Mouse (Mus musculus) ZHBTc4 (cell line): ENCODE data around the gene Vps26b.

ENCODE experiments used
- DNase-seq: peaks from one replicate; pipeline ENCODE4 v3.0.0-alpha.2; 2011; ENCODE audit warnings: low read depth, low spot score

The Vps26b gene

GRCm38 (mm10) chr9:26993900-26994299 is 36.0 kb downstream of the Vps26b start:
- DNase-seq = no peak

- DNase-seq = no peak
These were observed 36.7 kb downstream of the Vps26b start for GRCm38 (mm10) chr9:26993118-26993517.

GRCm38 (mm10) chr9:26990181-26990580 is 39.7 kb downstream of the Vps26b start:
- DNase-seq = no peak

GRCm38 (mm10) chr9:26985668-26986277 is 44.1 kb downstream of the Vps26b start:
- DNase-seq = no peak

- no peak for DNase-seq
These were observed 44.7 kb downstream of the Vps26b start for GRCm38 (mm10) chr9:26985090-26985613.

- no peak for DNase-seq
These were observed 51.1 kb downstream of the Vps26b start for GRCm38 (mm10) chr9:26978776-26979175.

GRCm38 (mm10) chr9:26977754-26978153 is 52.1 kb downstream of the Vps26b start:
- no peak for DNase-seq
